Mouse (Mus musculus): ENCODE measurements around the gene Gls. TPM values are rescaled to one million over a fixed set of nuclear protein-coding genes. Genes with fewer than 3 reads are reported as not detected.
A peak's percentile ranks its signal among the peaks of the same experiment; 100 is the strongest.

The Gls gene
- polyA plus RNA-seq, 1 experiment from 2014 or later = 33.9 TPM

DNA sequence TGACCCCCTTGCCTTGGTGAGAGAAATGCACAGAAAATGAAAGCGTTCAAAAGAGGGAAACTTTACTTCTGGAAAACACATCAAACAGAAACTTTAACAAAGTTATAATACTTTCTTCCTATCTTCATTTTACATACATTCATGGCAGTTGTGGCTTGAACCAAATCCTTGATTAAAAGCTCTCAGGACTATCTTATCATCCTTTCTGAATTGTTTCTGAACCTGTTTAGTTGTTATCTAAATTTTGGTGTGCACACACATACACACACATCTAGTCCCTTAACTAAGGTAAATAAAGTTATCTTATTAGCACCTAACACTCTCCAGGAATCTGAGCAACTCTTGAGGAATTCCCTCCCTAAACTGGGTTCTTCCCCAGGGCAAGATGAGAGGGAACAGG is 2.6 kb downstream of the Gls start:
- H3K27ac ChIP-seq (ENCODE audit: low read depth, low read length) = no peak overlapping the region
- H3K4me2 ChIP-seq (replicated peaks; ENCODE audit: low read depth) = peak overlapping the region; percentile 85
- no peaks in the 10 kb centered on the region for H3K4me1 ChIP-seq (replicated peaks; ENCODE audit: control insufficient read depth, insufficient read depth, low read length)
- ATAC-seq = no peak
- H3K36me3 ChIP-seq (ENCODE audit: control insufficient read depth, insufficient read depth) = no peaks in the 10 kb centered on the region
- H3K4me3 ChIP-seq (ENCODE audit: low read depth, low read length) = peak overlapping the region; percentile 98
- H3K27me3 ChIP-seq (replicated peaks; ENCODE audit: control insufficient read depth, insufficient read depth, low read length) = no peaks in the 10 kb centered on the region
- H3K9me3 ChIP-seq (ENCODE audit: control insufficient read depth) = no peaks in the 10 kb centered on the region
- no peak overlapping the region for H3K9ac ChIP-seq (ENCODE audit: low read depth, low read length)
- 52% methylated on average over 1 of the region's 1 CpGs for WGBS
- TF ChIP-seq CTCF (IDR thresholded peaks at IDR 0.05; ENCODE audit: low read depth) = no peak

DNA sequence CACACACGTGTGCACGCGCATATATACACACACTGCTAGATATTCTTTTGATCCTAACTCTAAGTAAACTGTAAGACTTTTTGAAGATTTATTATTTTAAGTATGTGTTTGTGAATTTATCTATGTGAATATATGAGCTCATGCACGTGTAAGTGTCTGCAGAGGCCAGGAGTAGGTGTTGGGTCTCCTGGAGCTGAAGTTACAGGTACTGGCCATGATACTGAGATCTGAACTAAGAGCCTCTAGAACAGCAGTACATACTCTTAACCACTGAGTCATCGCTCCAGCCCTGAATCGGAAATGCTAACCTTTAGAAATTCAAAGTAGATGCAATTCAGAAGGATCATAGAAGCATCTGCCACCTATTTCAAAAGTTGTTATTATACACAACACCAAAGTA is 4.9 kb downstream of the Gls start:
- Histone ChIP-seq H3K9ac (ENCODE audit: low read depth, low read length) (no peak overlapping the region), H3K4me3 (ENCODE audit: low read depth, low read length) (no peak overlapping the region), H3K36me3 (ENCODE audit: control insufficient read depth, insufficient read depth) (no peaks in the 10 kb centered on the region), H3K27me3 (replicated peaks; ENCODE audit: control insufficient read depth, insufficient read depth, low read length) (no peaks in the 10 kb centered on the region), H3K4me2 (replicated peaks; ENCODE audit: low read depth) (no peak overlapping the region), H3K27ac (ENCODE audit: low read depth, low read length) (no peak overlapping the region), H3K9me3 (ENCODE audit: control insufficient read depth) (no peaks in the 10 kb centered on the region), H3K4me1 (replicated peaks; ENCODE audit: control insufficient read depth, insufficient read depth, low read length) (no peaks in the 10 kb centered on the region)
- no peak for ATAC-seq
- TF ChIP-seq CTCF (IDR thresholded peaks at IDR 0.05; ENCODE audit: low read depth) = no peak
- 59% methylated on average over 6 of the region's 6 CpGs for WGBS

DNA sequence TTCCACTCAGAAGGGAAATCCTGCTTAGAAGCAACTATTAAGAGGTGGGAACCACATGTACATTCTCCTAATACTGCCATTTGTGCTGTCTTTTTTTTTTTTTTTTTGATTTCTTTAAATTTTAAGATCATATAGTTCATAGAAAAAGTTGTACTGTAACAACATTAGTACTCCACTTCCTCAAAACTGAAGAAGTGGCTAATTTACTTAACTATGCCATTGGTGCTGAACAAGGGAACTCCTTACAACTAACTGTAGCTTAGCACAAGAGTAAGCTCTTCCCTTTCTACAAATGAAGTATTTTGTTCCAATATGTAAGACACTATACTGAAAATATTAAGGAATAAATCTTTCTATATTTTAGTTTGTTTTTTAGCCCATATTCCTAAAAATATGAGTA is 6.6 kb downstream of the Gls start:
- H3K9ac ChIP-seq (ENCODE audit: low read depth, low read length) = no peak overlapping the region
- H3K4me2 ChIP-seq (replicated peaks; ENCODE audit: low read depth) = no peak overlapping the region
- no peaks in the 10 kb centered on the region for H3K27me3 ChIP-seq (replicated peaks; ENCODE audit: control insufficient read depth, insufficient read depth, low read length)
- no peaks in the 10 kb centered on the region for H3K36me3 ChIP-seq (ENCODE audit: control insufficient read depth, insufficient read depth)
- ATAC-seq = no peak
- no peak overlapping the region for H3K4me3 ChIP-seq (ENCODE audit: low read depth, low read length)
- no peak overlapping the region for H3K27ac ChIP-seq (ENCODE audit: low read depth, low read length)
- H3K4me1 ChIP-seq (replicated peaks; ENCODE audit: control insufficient read depth, insufficient read depth, low read length) = no peaks in the 10 kb centered on the region
- TF ChIP-seq CTCF (IDR thresholded peaks at IDR 0.05; ENCODE audit: low read depth) = no peak
- H3K9me3 ChIP-seq (ENCODE audit: control insufficient read depth) = no peaks in the 10 kb centered on the region

DNA sequence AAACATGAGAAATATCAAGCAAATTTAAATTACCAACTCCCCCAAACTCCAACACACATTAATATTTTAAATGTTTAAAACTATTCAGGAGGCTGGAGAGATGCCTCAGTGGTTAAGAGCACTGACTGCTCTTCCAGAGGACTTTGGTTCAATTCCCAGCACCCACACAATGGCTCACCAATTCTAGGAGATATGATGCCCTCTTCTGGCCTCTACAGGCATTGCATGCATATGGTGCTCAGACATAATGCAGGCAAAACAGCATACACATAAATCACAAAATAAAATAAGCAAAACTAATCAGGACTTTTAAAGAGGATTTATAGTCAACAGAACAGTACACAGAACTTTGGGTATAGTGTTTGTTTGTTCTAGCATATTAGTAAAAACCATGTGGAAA is 16.3 kb downstream of the Gls start:
- Histone ChIP-seq H3K27me3 (replicated peaks; ENCODE audit: control insufficient read depth, insufficient read depth, low read length) (no peaks in the 10 kb centered on the region), H3K4me2 (replicated peaks; ENCODE audit: low read depth) (no peak overlapping the region), H3K27ac (ENCODE audit: low read depth, low read length) (no peak overlapping the region), H3K4me3 (ENCODE audit: low read depth, low read length) (no peak overlapping the region), H3K9ac (ENCODE audit: low read depth, low read length) (no peak overlapping the region), H3K9me3 (ENCODE audit: control insufficient read depth) (no peaks in the 10 kb centered on the region), H3K36me3 (ENCODE audit: control insufficient read depth, insufficient read depth) (peaks cover 5% of the 10 kb centered on the region), H3K4me1 (replicated peaks; ENCODE audit: control insufficient read depth, insufficient read depth, low read length) (no peaks in the 10 kb centered on the region)
- ATAC-seq = no peak
- TF ChIP-seq CTCF (IDR thresholded peaks at IDR 0.05; ENCODE audit: low read depth) = peak; percentile 60

DNA sequence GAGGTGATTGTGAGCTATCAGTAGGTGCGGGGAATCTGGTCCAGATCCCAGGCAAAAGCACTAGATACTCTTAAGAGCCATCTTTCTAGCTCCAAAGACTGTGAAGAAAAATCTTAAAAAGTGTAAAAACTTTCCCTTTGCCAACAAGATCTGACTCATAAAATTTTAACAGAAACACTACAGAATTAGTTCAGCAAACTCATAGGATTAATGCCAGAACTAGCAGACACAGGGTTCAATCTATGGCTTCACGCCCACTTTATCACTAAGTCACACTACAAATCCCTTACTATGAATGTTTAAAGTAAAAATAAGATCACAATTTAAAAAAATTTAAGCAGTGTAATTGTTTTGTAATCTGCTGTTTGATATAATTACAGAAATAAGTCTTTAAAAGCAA is 50.0 kb downstream of the Gls start:
- Histone ChIP-seq H3K36me3 (ENCODE audit: control insufficient read depth, insufficient read depth) (peaks cover 3% of the 10 kb centered on the region; the same call in 1 of the 2 replicates), H3K4me3 (ENCODE audit: low read depth, low read length) (no peak overlapping the region), H3K27me3 (replicated peaks; ENCODE audit: control insufficient read depth, insufficient read depth, low read length) (no peaks in the 10 kb centered on the region), H3K9ac (ENCODE audit: low read depth, low read length) (no peak overlapping the region), H3K4me2 (replicated peaks; ENCODE audit: low read depth) (no peak overlapping the region), H3K27ac (ENCODE audit: low read depth, low read length) (no peak overlapping the region), H3K4me1 (replicated peaks; ENCODE audit: control insufficient read depth, insufficient read depth, low read length) (no peaks in the 10 kb centered on the region), H3K9me3 (ENCODE audit: control insufficient read depth) (no peaks in the 10 kb centered on the region)
- no peak for TF ChIP-seq CTCF (IDR thresholded peaks at IDR 0.05; ENCODE audit: low read depth)
- no peak for ATAC-seq
- 84% methylated on average over 2 of the region's 2 CpGs for WGBS

DNA sequence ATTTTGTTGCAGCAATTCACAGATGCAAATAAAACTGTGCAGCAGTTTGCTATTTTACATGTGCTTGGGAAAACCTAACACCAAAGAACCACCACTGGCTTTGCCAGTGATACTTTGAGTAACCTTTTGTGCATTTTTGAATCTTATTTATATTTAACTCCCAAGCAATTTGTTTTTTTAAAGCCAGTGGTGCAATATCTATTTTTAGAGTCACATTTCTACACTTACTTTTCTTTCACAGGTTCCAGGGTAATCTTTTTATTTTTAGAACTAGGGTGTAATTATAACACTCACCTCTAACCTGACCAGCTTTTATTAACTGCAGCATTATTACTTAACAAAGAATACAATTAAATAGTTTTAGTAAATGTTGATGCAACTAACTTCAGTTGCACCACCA is 51.0 kb downstream of the Gls start:
- Histone ChIP-seq H3K27me3 (replicated peaks; ENCODE audit: control insufficient read depth, insufficient read depth, low read length) (no peaks in the 10 kb centered on the region), H3K9ac (ENCODE audit: low read depth, low read length) (no peak overlapping the region), H3K4me3 (ENCODE audit: low read depth, low read length) (no peak overlapping the region), H3K27ac (ENCODE audit: low read depth, low read length) (no peak overlapping the region), H3K4me2 (replicated peaks; ENCODE audit: low read depth) (no peak overlapping the region), H3K36me3 (ENCODE audit: control insufficient read depth, insufficient read depth) (no peaks in the 10 kb centered on the region), H3K9me3 (ENCODE audit: control insufficient read depth) (no peaks in the 10 kb centered on the region), H3K4me1 (replicated peaks; ENCODE audit: control insufficient read depth, insufficient read depth, low read length) (no peaks in the 10 kb centered on the region)
- TF ChIP-seq CTCF (IDR thresholded peaks at IDR 0.05; ENCODE audit: low read depth) = no peak
- no peak for ATAC-seq

DNA sequence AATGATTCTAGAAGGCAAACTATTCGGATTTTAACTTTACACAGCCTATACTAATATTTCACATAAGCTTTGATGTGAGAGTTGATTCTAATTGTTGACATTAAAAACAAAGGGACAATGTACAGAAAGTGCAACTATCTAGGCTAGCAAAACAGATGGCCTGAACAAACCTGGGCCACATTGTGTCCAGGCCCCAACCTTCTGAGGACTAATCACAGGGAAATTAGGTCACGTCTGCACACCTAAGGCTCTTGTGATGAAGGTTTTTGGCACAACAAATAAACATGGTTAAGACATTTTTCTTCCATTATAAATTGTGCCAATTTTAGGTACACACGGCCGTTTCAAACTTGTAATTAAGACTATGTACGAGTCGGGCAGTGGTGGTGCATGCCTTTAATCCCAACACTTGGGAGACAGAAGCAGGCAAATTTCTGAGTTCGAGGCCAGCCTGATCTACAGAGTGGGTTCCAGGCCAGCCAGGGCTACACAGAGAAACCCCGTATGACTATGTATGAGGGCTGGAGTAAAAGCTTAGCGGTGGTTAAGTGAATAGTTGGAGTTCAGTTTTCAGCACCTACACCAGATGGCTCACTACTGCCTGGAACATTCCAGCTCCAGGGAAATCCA is 53.0 kb downstream of the Gls start:
- no peak overlapping the region for H3K27ac ChIP-seq (ENCODE audit: low read depth, low read length)
- no peaks in the 10 kb centered on the region for H3K4me1 ChIP-seq (replicated peaks; ENCODE audit: control insufficient read depth, insufficient read depth, low read length)
- no peak overlapping the region for H3K9ac ChIP-seq (ENCODE audit: low read depth, low read length)
- TF ChIP-seq CTCF (IDR thresholded peaks at IDR 0.05; ENCODE audit: low read depth) = no peak
- no peaks in the 10 kb centered on the region for H3K27me3 ChIP-seq (replicated peaks; ENCODE audit: control insufficient read depth, insufficient read depth, low read length)
- H3K4me2 ChIP-seq (replicated peaks; ENCODE audit: low read depth) = no peak overlapping the region
- ATAC-seq = no peak
- no peaks in the 10 kb centered on the region for H3K9me3 ChIP-seq (ENCODE audit: control insufficient read depth)
- no peak overlapping the region for H3K4me3 ChIP-seq (ENCODE audit: low read depth, low read length)
- WGBS = 94% methylated on average over 9 of the region's 9 CpGs
- H3K36me3 ChIP-seq (ENCODE audit: control insufficient read depth, insufficient read depth) = no peaks in the 10 kb centered on the region
